Mouse (Mus musculus): ENCODE data around the gene Batf. TPM values are rescaled to one million over a fixed set of nuclear protein-coding genes. Genes with fewer than 3 reads are reported as not detected.

Batf gene
- total and polyA plus RNA-seq, 3 experiments, result 1.0 to 1.8 (median 1.6) TPM

- DNase-seq, result no peak
- intact Hi-C loops (cut with DNase I), result no loop called here
- H3K4me1 ChIP-seq (ENCODE audit: control insufficient read depth, insufficient read depth, low read length), result no peaks in the 10 kb centered on the region
- H3K9ac ChIP-seq (ENCODE audit: low read depth, low read length), result no peak overlapping the region
- H3K79me2 ChIP-seq (replicated peaks; ENCODE audit: control insufficient read depth, insufficient read depth, low read length), result no peaks in the 10 kb centered on the region
- no peaks in the 10 kb centered on the region for H3K27me3 ChIP-seq (ENCODE audit: control insufficient read depth, insufficient read depth, low read length)
- no peak overlapping the region for H3K4me3 ChIP-seq
- WGBS, result 96% methylated on average over 5 of the region's 5 CpGs
- TF ChIP-seq EP300 (IDR thresholded peaks at IDR 0.05; ENCODE audit: insufficient read depth, low read depth, low read length), result no peak
- TF ChIP-seq CTCF (IDR thresholded peaks at IDR 0.05), result no peak
- no peak for TF ChIP-seq POLR2A (IDR thresholded peaks at IDR 0.05; ENCODE audit: insufficient read depth, low read depth, low read length)
- H3K27ac ChIP-seq, result no peak overlapping the region
- no peaks in the 10 kb centered on the region for H3K36me3 ChIP-seq (ENCODE audit: control insufficient read depth, insufficient read depth, low read length)
Measured at GRCm38 (mm10) chr12:85714126-85714525, 27.7 kb downstream of the Batf start.

GRCm38 (mm10) chr12:85725306-85725705, 38.8 kb downstream of the Batf start:
- Histone ChIP-seq H3K4me1 (ENCODE audit: control insufficient read depth, insufficient read depth, low read length) (no peaks in the 10 kb centered on the region; the same call in 1 of the 2 replicates), H3K36me3 (ENCODE audit: control insufficient read depth, insufficient read depth, low read length) (no peaks in the 10 kb centered on the region), H3K9ac (ENCODE audit: low read depth, low read length) (no peak overlapping the region), H3K27me3 (ENCODE audit: control insufficient read depth, insufficient read depth, low read length) (peaks cover 5% of the 10 kb centered on the region), H3K79me2 (replicated peaks; ENCODE audit: control insufficient read depth, insufficient read depth, low read length) (no peaks in the 10 kb centered on the region), H3K27ac (no peak overlapping the region), H3K4me3 (no peak overlapping the region)
- TF ChIP-seq CTCF (IDR thresholded peaks at IDR 0.05) (no peak), EP300 (IDR thresholded peaks at IDR 0.05; ENCODE audit: insufficient read depth, low read depth, low read length) (no peak), POLR2A (IDR thresholded peaks at IDR 0.05; ENCODE audit: insufficient read depth, low read depth, low read length) (no peak)
- intact Hi-C loops (cut with DNase I), result loop anchor here (5.0 kb wide), 1 partner anchor 38 kb away; the partner anchor contains the start of gene Batf
- WGBS, result 48% methylated on average over 4 of the region's 4 CpGs
- DNase-seq, result no peak

GRCm38 (mm10) chr12:85726729-85727397, 40.4 kb downstream of the Batf start:
- Histone ChIP-seq H3K36me3 (ENCODE audit: control insufficient read depth, insufficient read depth, low read length) (no peaks in the 10 kb centered on the region), H3K9ac (ENCODE audit: low read depth, low read length) (no peak overlapping the region), H3K27ac (no peak overlapping the region), H3K27me3 (ENCODE audit: control insufficient read depth, insufficient read depth, low read length) (peaks cover 2% of the 10 kb centered on the region; the same call in 1 of the 2 replicates), H3K79me2 (replicated peaks; ENCODE audit: control insufficient read depth, insufficient read depth, low read length) (no peaks in the 10 kb centered on the region), H3K4me3 (no peak overlapping the region), H3K4me1 (ENCODE audit: control insufficient read depth, insufficient read depth, low read length) (no peaks in the 10 kb centered on the region; the same call in 1 of the 2 replicates)
- intact Hi-C loops (cut with DNase I), result loop anchor here (5.0 kb wide), 1 partner anchor 40 kb away; the partner anchor contains the start of gene Batf
- 50% methylated on average over 6 of the region's 6 CpGs for WGBS
- no peak for DNase-seq
- no peak for TF ChIP-seq EP300 (IDR thresholded peaks at IDR 0.05; ENCODE audit: insufficient read depth, low read depth, low read length)
- no peak for TF ChIP-seq POLR2A (IDR thresholded peaks at IDR 0.05; ENCODE audit: insufficient read depth, low read depth, low read length)
- TF ChIP-seq CTCF (IDR thresholded peaks at IDR 0.05), result no peak

DNA sequence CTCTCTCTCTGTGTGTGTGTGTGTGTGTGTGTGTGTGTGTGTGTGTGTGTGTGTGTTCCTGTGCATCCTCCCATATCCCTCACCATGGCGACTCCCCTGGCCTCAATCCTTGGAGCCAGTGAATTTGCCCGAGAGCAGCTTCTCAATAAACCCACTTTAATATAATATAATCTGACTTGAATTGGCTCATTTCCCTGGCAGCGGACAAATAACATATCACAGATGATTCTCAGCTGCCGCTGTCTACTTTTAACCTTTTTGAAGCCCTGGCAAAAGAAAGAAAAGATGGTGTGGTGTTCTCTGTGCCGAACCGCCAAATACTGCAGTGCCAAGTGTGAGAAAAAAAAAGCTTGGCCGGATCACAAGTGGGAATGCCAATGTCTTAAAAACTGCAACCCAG, 41.7 kb downstream of the Batf start:
- H3K4me1 ChIP-seq (ENCODE audit: control insufficient read depth, insufficient read depth, low read length), result no peaks in the 10 kb centered on the region; the same call in 1 of the 2 replicates
- no peak overlapping the region for H3K4me3 ChIP-seq
- no peaks in the 10 kb centered on the region for H3K79me2 ChIP-seq (replicated peaks; ENCODE audit: control insufficient read depth, insufficient read depth, low read length)
- intact Hi-C loops (cut with DNase I), result loop anchor here (2.0 to 5.0 kb wide), 2 partner anchors 41 to 219 kb away; partner anchors contain the start of gene Batf
- TF ChIP-seq EP300 (IDR thresholded peaks at IDR 0.05; ENCODE audit: insufficient read depth, low read depth, low read length), result no peak
- no peak overlapping the region for H3K9ac ChIP-seq (ENCODE audit: low read depth, low read length)
- no peaks in the 10 kb centered on the region for H3K36me3 ChIP-seq (ENCODE audit: control insufficient read depth, insufficient read depth, low read length)
- H3K27ac ChIP-seq, result no peak overlapping the region
- DNase-seq, result no peak
- 60% methylated on average over 7 of the region's 7 CpGs for WGBS
- H3K27me3 ChIP-seq (ENCODE audit: control insufficient read depth, insufficient read depth, low read length), result no peaks in the 10 kb centered on the region

GRCm38 (mm10) chr12:85729022-85729944, 42.8 kb downstream of the Batf start:
- no peaks in the 10 kb centered on the region for H3K36me3 ChIP-seq (ENCODE audit: control insufficient read depth, insufficient read depth, low read length)
- intact Hi-C loops (cut with DNase I), result loop anchor here (2.0 to 5.0 kb wide), 2 partner anchors 42 to 220 kb away; partner anchors contain the start of gene Batf
- DNase-seq, result peak; percentile 59 to 80
- 33% methylated on average over 17 of the region's 17 CpGs for WGBS
- no peaks in the 10 kb centered on the region for H3K27me3 ChIP-seq (ENCODE audit: control insufficient read depth, insufficient read depth, low read length)
- no peaks in the 10 kb centered on the region for H3K79me2 ChIP-seq (replicated peaks; ENCODE audit: control insufficient read depth, insufficient read depth, low read length)
- TF ChIP-seq EP300 (IDR thresholded peaks at IDR 0.05; ENCODE audit: insufficient read depth, low read depth, low read length) (peak; percentile 65; the same call in 1 of the 2 replicates), POLR2A (IDR thresholded peaks at IDR 0.05; ENCODE audit: insufficient read depth, low read depth, low read length) (no peak), CTCF (IDR thresholded peaks at IDR 0.05) (peak; percentile 99)
- no peaks in the 10 kb centered on the region; the same call in 1 of the 2 replicates for H3K4me1 ChIP-seq (ENCODE audit: control insufficient read depth, insufficient read depth, low read length)
- no peak overlapping the region for H3K4me3 ChIP-seq
- H3K9ac ChIP-seq (ENCODE audit: low read depth, low read length), result no peak overlapping the region
- H3K27ac ChIP-seq, result no peak overlapping the region

Measured in heart, adult 2 months (tissue).